Mouse (Mus musculus) stomach, embryonic 15.5 days (tissue): ENCODE results near the gene Dagla. TPM values are rescaled to one million over a fixed set of nuclear protein-coding genes. Genes with fewer than 3 reads are reported as not detected.

Experiments used
- ATAC-seq: fragments of 200-750 bp; cut with Nextera tagmentation; 2 replicates; pipeline ENCODE4 v1.8.0; 2017; ENCODE audit warnings: low read depth, moderate number of reproducible peaks, moderate TSS enrichment; ENCODE audit not compliant: insufficient read depth, low FRiP score
- H3K27ac ChIP-seq: fragments of 300-500 bp; sonication (generic); 2 replicates; pipeline ENCODE4 v1.5.1; 2015; ENCODE audit warnings: mild to moderate bottlenecking, inconsistent platforms
- H3K27me3 ChIP-seq: fragments of 300-500 bp; sonication (generic); replicated peaks from 2 replicates; pipeline ENCODE4 v1.6.1; 2015; ENCODE audit warnings: inconsistent platforms
- H3K36me3 ChIP-seq: fragments of 300-500 bp; sonication (generic); 2 replicates; pipeline ENCODE4 v1.6.1; 2015; ENCODE audit warnings: inconsistent platforms
- H3K4me1 ChIP-seq: fragments of 300-500 bp; sonication (generic); 2 replicates; pipeline ENCODE4 v1.6.1; 2015; ENCODE audit warnings: inconsistent platforms
- H3K4me2 ChIP-seq: fragments of 300-500 bp; sonication (generic); 2 replicates; pipeline ENCODE4 v1.6.1; 2015; ENCODE audit warnings: mild to moderate bottlenecking, inconsistent platforms
- H3K4me3 ChIP-seq: fragments of 300-500 bp; sonication (generic); replicated peaks from 2 replicates; pipeline ENCODE4 v1.5.1; 2015; ENCODE audit warnings: inconsistent platforms
- H3K9ac ChIP-seq: fragments of 300-500 bp; sonication (generic); 2 replicates; pipeline ENCODE4 v1.6.1; 2015; ENCODE audit warnings: inconsistent platforms
- H3K9me3 ChIP-seq: fragments of 300-500 bp; sonication (generic); 2 replicates; pipeline ENCODE4 v1.6.1; 2016; ENCODE audit warnings: inconsistent platforms
- WGBS: fragments of 180-500 bp; shearing (Covaris S2); methylation state at CpG from one replicate; pipeline ENCODE4 v1.1.7; 2015; 5-methylcytosine and 5-hydroxymethylcytosine counted together
- polyA plus RNA-seq: library from polyadenylated mRNA; unstranded; fragments of >200 nt; fragmentation: Nextera tagmentation; extraction: Ambion mirVana; gene quantifications from 2 replicates; pipeline ENCODE4 v1.2.1, GENCODE M21; 2015

The Dagla gene
- 3.3 and 3.7 TPM in 2 replicates for polyA plus RNA-seq

DNA sequence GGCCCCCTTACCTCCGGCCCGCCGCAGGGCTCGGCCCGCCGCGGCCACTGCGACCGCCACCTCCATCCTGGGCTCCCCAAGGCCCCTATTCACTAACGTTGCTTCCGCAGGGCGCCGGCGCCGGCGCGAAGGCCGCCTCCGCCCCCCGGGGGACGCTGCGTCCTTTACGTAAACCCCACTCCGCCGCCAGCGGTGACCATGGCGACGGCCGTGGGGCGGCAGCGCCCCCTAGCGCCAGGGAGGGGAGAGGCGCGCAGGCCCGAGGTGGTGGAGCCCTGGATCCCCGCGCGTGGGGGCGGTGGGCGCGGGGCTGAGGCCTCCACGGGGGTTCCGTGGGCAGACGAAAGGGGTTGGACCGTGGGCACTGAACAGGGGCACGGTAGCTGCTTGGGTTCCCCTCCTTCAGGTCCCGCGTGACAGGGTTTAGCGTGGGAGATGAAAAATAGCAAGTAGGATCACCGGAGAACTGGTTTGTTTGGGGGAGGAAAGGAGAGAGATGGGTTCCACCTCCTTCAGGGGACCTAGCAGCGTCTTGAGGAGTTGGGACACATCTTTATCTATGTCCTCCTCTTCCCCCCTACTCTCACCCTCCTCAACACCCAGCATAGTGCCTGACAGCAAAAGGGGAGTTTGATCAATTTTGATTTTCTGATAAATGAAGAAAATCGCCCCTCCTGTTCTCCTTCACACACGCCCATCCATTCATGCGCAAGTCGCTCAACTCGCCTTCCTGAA lies at the start of gene Dagla:
Gene Dagla (minus strand): TSS at position 68 of the 735 bp plus-strand sequence.
- Histone ChIP-seq H3K9ac (peak within 1 kb of the TSS; percentile 61; the same call in 1 of the 2 replicates), H3K4me2 (peak within 1 kb of the TSS; percentile 90), H3K4me1 (peaks cover 23% of the 10 kb centered on the region; the same call in 1 of the 2 replicates), H3K27me3 (no peaks in the 10 kb centered on the region), H3K4me3 (peak within 1 kb of the TSS; percentile 74), H3K27ac (no peak within 1 kb of the TSS), H3K36me3 (no peaks in the 10 kb centered on the region), H3K9me3 (no peaks in the 10 kb centered on the region)
- 7% methylated on average over 54 of the region's 56 CpGs for WGBS
- peak; percentile 67; the same call in 1 of the 2 replicates for ATAC-seq

GRCm38 (mm10) chr19:10352218-10352617 lies 47.5 kb upstream of the Dagla start:
- Histone ChIP-seq H3K27ac (no peak overlapping the region), H3K36me3 (no peaks in the 10 kb centered on the region), H3K4me3 (no peak overlapping the region), H3K27me3 (no peaks in the 10 kb centered on the region), H3K4me2 (no peak overlapping the region), H3K9ac (no peak overlapping the region), H3K9me3 (no peaks in the 10 kb centered on the region), H3K4me1 (no peaks in the 10 kb centered on the region)
- no peak for ATAC-seq
- 82% methylated on average over 7 of the region's 7 CpGs for WGBS

DNA sequence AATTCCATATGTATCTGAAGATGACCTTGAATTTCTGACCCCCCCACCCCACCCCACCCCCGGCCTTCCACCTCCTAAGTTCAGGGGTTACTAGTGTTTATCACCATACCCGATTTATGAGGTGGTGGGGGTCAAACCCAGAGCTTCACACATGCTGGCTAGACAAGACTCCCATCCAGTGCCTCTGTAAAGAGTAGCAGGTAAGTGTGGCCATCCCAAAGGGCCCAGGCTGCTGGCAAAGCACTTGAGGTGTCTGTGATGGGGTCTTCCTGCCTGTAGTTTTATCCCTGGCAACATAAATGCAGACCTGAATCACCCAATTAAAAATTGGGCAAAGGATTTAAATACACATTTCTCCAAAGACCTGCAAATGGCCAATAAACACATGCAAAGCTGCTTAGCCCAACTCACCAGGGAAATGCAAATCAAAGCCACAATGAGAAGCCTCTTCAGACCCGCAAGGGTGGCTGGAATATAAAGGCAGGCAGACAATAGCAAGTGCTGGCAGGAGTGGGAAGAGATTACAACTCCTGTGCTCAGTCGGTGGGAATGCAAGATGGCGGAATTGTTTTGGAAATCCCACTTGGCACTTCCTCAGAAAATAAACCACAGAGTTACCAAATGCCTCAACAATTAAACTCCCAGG lies 43.1 kb upstream of the Dagla start:
- H3K4me1 ChIP-seq, result no peaks in the 10 kb centered on the region
- H3K27ac ChIP-seq, result no peak overlapping the region
- H3K4me2 ChIP-seq, result no peak overlapping the region
- no peak for ATAC-seq
- no peak overlapping the region for H3K4me3 ChIP-seq
- no peaks in the 10 kb centered on the region for H3K36me3 ChIP-seq
- H3K9ac ChIP-seq, result no peak overlapping the region
- WGBS, result 51% methylated on average over 5 of the region's 5 CpGs
- H3K27me3 ChIP-seq, result no peaks in the 10 kb centered on the region; the same call in 1 of the 2 replicates
- H3K9me3 ChIP-seq, result no peaks in the 10 kb centered on the region

GRCm38 (mm10) chr19:10345696-10346095 lies 41.0 kb upstream of the Dagla start:
- Histone ChIP-seq H3K27ac (no peak overlapping the region), H3K4me2 (no peak overlapping the region), H3K27me3 (no peaks in the 10 kb centered on the region; the same call in 1 of the 2 replicates), H3K9ac (no peak overlapping the region), H3K36me3 (no peaks in the 10 kb centered on the region), H3K9me3 (no peaks in the 10 kb centered on the region), H3K4me1 (peaks cover 7% of the 10 kb centered on the region), H3K4me3 (no peak overlapping the region)
- WGBS, result 40% methylated on average over 12 of the region's 12 CpGs
- ATAC-seq, result peak; percentile 24; the same call in 1 of the 2 replicates

DNA sequence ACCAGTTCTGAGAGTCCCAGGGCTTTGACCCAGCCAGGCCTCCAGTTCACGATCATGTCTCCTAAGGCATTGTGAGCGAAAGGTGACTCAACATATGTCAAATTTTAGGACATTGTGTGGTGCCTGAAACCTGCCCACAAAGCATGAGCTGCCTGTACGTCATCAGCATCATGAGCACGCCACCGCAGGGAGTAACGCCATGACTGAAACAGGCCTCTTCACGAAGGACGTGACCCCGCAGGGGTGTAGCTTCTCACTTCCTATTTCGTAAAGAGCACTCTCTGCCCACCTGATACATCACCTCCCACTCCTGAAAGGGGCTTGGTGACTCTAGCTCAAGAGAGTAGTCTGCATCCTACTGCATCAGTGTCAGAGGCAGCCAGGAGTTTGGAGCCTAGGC lies 39.2 kb upstream of the Dagla start:
- H3K27me3 ChIP-seq, result no peaks in the 10 kb centered on the region; the same call in 1 of the 2 replicates
- ATAC-seq, result no peak
- no peaks in the 10 kb centered on the region for H3K36me3 ChIP-seq
- H3K4me3 ChIP-seq, result no peak overlapping the region
- no peaks in the 10 kb centered on the region for H3K9me3 ChIP-seq
- WGBS, result 77% methylated on average over 10 of the region's 10 CpGs
- no peak overlapping the region for H3K27ac ChIP-seq
- peaks cover 7% of the 10 kb centered on the region for H3K4me1 ChIP-seq
- H3K4me2 ChIP-seq, result no peak overlapping the region
- H3K9ac ChIP-seq, result no peak overlapping the region

DNA sequence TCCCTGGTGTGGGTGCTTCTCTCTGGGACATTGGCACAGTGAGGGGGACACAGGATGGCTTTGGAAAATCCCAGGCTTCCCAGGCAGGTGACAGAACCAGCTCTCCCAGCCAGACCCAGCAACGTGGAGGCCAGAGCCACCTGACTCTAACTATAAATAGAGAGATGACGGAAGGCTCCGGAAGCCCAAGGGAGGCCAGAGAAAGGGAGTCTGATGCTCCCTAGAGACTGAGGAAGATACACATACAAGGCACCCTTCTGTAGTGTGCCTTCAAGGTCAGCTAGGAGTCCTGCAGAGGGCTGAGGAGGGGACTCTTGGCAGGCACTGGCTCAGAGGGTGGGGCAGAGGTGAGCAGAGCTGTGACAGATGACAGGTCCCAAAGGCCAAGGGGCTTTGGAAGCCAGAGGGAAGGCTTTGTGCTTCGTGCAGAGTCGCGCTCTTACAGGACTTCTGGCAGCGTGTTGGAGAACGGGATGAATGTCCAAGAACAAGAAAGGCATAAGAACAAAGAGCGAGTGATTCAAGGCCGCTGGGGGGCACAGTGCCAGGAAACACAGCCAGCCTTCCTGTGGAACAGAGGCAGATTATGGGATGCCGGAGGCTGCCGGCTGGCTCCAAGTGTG lies 37.3 kb upstream of the Dagla start:
- Histone ChIP-seq H3K27me3 (no peaks in the 10 kb centered on the region; the same call in 1 of the 2 replicates), H3K36me3 (no peaks in the 10 kb centered on the region), H3K4me3 (no peak overlapping the region), H3K27ac (no peak overlapping the region), H3K9me3 (no peaks in the 10 kb centered on the region), H3K9ac (no peak overlapping the region), H3K4me2 (no peak overlapping the region), H3K4me1 (peaks cover 7% of the 10 kb centered on the region)
- 48% methylated on average over 12 of the region's 12 CpGs for WGBS
- ATAC-seq, result no peak

- H3K4me2 ChIP-seq, result no peak overlapping the region
- WGBS, result 17% methylated on average over 11 of the region's 11 CpGs
- no peak for ATAC-seq
These were observed 36.5 kb upstream of the Dagla start for GRCm38 (mm10) chr19:10341152-10341551.

GRCm38 (mm10) chr19:10340661-10341060 lies 36.0 kb upstream of the Dagla start:
- H3K27me3 ChIP-seq, result no peaks in the 10 kb centered on the region; the same call in 1 of the 2 replicates
- 30% methylated on average over 5 of the region's 5 CpGs for WGBS

More at GRCm38 (mm10) chr19:10341152-10341551, 36.5 kb upstream of the Dagla start:
- H3K36me3 ChIP-seq, result no peaks in the 10 kb centered on the region
- no peaks in the 10 kb centered on the region; the same call in 1 of the 2 replicates for H3K27me3 ChIP-seq
- no peak overlapping the region for H3K27ac ChIP-seq
- H3K9me3 ChIP-seq, result no peaks in the 10 kb centered on the region
- H3K4me3 ChIP-seq, result no peak overlapping the region
- peaks cover 7% of the 10 kb centered on the region for H3K4me1 ChIP-seq
- no peak overlapping the region for H3K9ac ChIP-seq

DNA sequence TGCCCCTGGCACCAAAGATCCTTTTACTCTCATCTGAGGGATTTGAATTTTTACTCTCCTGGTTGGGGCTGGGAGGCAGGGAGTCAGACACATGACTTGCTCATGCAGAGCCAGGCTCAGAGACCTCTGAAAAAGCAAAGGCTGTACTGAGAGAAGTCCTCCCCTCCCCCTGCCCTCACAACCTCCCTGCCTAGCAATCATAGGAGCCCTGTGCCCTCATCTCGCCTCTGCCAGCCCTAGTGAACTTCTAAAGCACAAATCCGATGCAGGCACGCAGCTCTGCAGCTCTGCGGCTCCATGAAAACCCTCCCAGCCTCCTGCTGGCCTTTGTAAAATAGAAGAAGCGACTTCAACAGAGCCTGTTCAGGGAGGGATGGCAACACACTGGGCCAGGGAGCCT lies 34.6 kb upstream of the Dagla start:
- no peaks in the 10 kb centered on the region for H3K9me3 ChIP-seq
- WGBS, result 30% methylated on average over 5 of the region's 5 CpGs
- peaks cover 7% of the 10 kb centered on the region for H3K4me1 ChIP-seq
- no peaks in the 10 kb centered on the region for H3K36me3 ChIP-seq
- ATAC-seq, result no peak
- no peaks in the 10 kb centered on the region for H3K27me3 ChIP-seq
- H3K27ac ChIP-seq, result no peak overlapping the region
- H3K9ac ChIP-seq, result no peak overlapping the region
- H3K4me2 ChIP-seq, result no peak overlapping the region
- H3K4me3 ChIP-seq, result no peak overlapping the region

More at GRCm38 (mm10) chr19:10340661-10341060, 36.0 kb upstream of the Dagla start:
- Histone ChIP-seq H3K9ac (no peak overlapping the region), H3K36me3 (no peaks in the 10 kb centered on the region), H3K9me3 (no peaks in the 10 kb centered on the region), H3K4me2 (no peak overlapping the region), H3K4me3 (no peak overlapping the region), H3K27ac (no peak overlapping the region), H3K4me1 (peaks cover 7% of the 10 kb centered on the region)
- no peak for ATAC-seq

DNA sequence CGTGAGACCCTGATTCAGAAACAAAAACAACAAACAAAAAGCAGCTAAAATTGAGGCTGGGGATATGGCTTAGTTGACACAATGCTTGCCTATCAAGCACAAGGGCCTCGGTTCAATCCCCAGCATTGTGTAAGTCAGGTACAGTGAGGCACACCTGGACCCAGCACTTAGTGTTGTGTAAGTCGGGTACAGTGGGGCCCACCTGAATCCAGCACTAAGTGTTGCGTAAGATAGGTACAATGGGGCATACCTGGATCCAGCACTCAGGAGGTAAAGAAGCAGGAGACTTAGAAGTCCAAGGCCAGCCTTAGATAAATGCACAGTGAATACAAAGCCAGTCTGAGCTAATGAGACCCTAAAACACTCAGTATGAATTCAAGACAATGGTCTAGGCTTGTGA lies 34.0 kb upstream of the Dagla start:
- no peaks in the 10 kb centered on the region for H3K36me3 ChIP-seq
- H3K4me1 ChIP-seq, result peaks cover 7% of the 10 kb centered on the region
- no peak overlapping the region for H3K9ac ChIP-seq
- H3K9me3 ChIP-seq, result no peaks in the 10 kb centered on the region
- H3K4me2 ChIP-seq, result no peak overlapping the region
- no peaks in the 10 kb centered on the region for H3K27me3 ChIP-seq
- H3K4me3 ChIP-seq, result no peak overlapping the region
- ATAC-seq, result no peak
- no peak overlapping the region for H3K27ac ChIP-seq
- 73% methylated on average over 4 of the region's 4 CpGs for WGBS

DNA sequence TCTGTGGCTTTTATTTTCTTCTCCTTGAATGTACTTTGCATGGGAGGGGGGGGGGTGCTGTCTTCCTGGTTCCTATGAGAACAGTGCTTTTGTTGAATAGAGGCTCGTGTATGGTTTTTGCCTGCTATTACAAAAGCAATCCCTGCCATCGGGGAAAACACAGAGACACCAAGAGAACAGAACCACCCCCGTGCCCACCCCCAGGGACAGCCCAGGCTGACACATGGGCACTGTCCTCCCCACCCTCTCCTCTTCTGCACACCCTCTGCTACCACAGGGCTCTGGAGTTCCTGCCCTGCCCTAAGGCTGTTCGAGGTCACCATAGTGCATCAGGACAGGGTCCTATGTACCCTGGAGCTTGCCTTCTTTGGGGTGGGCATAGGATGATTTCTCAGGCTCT lies 29.8 kb upstream of the Dagla start:
- Histone ChIP-seq H3K4me1 (no peaks in the 10 kb centered on the region), H3K4me2 (no peak overlapping the region), H3K4me3 (no peak overlapping the region), H3K36me3 (no peaks in the 10 kb centered on the region), H3K27me3 (no peaks in the 10 kb centered on the region), H3K9ac (no peak overlapping the region), H3K9me3 (no peaks in the 10 kb centered on the region), H3K27ac (no peak overlapping the region)
- 70% methylated on average over 4 of the region's 4 CpGs for WGBS
- no peak for ATAC-seq
